Mouse (Mus musculus) E14TG2a.4 (cell line): ENCODE results near the gene Anapc1.

Experiments used
- CTCF ChIP-seq: conservative IDR thresholded peaks from 2 replicates; pipeline ENCODE4 v1.5.1; 2014; ENCODE audit warnings: low read length
- POU5F1 ChIP-seq: IDR thresholded peaks from 2 replicates; pipeline ENCODE4 v1.6.1; 2014; ENCODE audit warnings: low read length, borderline replicate concordance

DNA sequence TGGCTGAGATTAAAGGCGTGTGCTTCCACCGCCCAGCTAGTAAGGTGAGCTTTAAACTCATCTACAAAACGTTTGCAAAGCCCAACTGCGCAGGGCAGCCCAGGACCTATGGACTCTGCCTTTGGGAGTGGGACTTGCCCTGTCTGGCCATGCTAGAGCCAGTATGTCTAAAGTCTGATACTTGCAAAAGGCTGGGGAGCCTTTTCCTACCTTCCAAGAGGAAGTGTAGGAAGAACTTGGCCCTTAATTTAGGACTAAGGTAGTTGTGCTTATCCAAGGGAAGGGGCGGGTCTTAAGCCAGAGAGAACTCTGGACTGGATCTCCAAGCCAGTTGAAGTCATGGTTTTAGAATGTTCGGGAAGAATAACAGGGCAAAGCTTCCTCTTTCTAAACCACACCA, 23.4 kb upstream of the Anapc1 start:
- TF ChIP-seq CTCF (no peak), POU5F1 (no peak)
